Mouse (Mus musculus) testis, postnatal 10 days (tissue): ENCODE data around the gene Slc25a5.

Experiments used
- DNase-seq: peaks from one replicate; pipeline ENCODE4 v3.0.0; 2021; ENCODE audit warnings: low spot score

Slc25a5 gene

DNA sequence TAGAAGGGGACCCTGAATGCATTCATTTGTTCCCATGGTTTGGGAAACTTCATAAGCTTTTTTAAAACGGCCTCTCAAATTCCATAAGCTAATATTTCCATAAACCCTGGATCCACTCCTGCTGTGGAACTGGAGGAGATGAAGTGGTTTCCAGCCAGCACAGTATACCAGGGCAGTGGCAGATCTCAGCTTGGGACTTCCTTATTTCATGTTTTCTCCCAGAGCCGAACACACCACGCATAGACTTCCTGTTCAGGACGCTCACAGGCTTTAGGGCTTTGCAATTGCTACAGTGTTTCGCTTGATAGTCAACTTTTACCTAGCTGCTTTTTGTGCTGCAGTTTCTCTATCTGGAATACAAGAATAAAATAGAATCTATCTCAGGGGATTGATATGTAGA, 7.7 kb downstream of the Slc25a5 start:
- DNase-seq: no peak

GRCm38 (mm10) chrX:36804196-36804595, 8.7 kb downstream of the Slc25a5 start:
- no peak for DNase-seq

DNA sequence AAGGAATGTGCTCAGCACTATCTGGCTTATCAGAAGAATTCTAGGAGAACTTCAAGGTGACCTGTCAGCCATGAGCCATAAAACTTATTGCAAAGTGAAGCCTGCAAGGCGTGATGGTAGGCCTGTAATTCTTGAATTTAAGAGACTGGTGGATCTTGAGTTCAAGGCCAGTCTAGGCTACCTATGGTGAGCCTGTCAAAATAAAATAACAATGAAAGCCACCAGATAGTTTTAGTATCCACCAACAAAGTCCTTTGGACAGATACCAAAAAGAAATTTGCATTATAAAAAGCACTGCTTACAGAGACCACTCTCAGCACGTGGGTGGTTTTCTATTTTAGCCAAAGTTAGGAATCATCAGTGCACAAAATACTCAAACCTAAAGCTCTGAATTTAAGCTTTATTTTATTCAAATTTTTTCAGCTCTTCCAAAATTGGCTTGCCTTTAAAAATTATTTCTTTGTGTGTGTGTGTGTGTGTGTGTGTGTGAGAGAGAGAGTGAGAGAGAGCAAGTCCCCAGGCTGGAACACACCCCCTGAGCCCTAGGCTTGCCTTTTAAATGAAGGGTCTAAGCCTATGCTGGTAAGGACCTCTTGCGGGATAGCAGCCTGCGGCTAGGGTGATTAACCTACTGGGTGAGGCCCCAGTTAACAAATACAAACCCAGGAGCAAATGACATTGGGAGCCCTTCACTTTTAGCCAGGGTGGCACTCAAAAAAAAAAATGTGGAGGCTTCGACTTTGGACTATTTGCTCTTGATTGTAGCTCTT, 10.2 kb downstream of the Slc25a5 start:
- DNase-seq: no peak

- DNase-seq: peak; percentile 86
Measured at GRCm38 (mm10) chrX:36807360-36808317, 12.2 kb downstream of the Slc25a5 start.

DNA sequence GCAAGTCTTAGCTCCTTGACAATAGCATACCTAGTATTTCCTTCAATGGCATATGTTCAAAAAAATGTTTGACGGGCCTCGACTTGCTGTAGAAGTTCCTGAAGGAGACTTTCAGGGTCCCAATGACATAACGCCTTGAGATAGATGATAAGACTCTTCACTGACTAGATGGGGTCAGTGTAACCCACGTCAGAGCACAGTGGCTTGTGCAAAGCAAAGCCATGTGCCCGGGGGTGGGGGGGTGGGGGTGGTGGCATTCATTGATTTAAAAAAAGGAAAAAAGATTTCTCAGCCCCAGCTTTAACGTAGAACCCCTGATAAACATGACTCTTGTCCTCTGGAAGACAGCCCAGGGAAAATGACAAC, 12.8 kb downstream of the Slc25a5 start:
- DNase-seq: no peak

DNA sequence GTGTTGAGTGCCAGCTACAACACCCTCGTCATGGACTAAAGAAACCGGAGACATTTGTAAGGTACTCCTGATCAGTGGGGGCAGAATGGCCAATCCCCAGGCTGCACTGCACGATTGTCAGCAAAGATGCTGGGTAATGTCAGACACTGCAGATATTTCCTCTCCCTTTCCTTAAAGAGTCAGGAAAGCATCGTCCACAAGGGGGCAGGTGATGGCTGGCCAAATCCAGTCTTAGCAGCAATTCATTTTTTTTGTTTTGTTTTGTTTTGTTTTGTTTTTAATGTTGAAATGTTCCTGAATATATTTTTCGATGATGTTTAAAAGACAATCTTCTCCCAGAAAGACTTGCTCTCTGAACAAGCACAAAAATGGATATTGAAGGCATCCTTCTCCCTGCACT, 15.9 kb downstream of the Slc25a5 start:
- peak; percentile 57 for DNase-seq

DNA sequence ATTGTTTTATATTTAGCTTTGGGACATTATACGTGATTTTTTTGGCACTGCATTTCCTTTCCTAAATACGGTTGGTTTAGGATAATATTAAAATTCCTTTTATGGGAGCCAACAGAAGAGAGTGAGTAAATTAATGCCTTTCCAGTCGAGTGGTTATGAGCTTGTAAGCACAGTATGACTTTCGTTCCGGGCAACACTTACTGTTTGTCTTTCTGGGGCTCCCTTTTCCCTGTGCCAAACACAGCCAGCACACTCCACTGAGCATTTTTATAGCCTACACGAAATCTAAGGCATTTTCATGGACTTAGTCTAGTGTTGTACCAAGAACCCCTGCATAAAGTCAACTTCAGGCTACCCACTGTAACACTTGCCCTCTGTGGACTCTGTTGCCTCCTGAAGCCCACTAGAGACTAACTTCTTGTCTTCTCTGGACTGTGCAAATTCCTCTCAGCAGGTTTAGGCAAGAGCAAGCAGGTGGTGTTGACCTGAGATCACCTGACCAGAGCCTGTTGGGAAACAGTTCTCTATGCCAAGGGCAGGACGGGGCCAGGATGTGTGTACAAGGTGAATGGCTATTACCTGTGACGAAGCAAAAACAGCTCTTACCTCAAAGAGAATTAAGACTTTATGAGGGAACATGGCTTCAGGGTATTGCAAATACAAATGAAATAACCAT, 18.8 kb downstream of the Slc25a5 start:
- DNase-seq: no peak

- no peak for DNase-seq
Measured at GRCm38 (mm10) chrX:36815022-36815421, 19.6 kb downstream of the Slc25a5 start.

GRCm38 (mm10) chrX:36815439-36815838, 20.0 kb downstream of the Slc25a5 start:
- no peak for DNase-seq

GRCm38 (mm10) chrX:36816368-36816899, 21.0 kb downstream of the Slc25a5 start:
- no peak for DNase-seq

DNA sequence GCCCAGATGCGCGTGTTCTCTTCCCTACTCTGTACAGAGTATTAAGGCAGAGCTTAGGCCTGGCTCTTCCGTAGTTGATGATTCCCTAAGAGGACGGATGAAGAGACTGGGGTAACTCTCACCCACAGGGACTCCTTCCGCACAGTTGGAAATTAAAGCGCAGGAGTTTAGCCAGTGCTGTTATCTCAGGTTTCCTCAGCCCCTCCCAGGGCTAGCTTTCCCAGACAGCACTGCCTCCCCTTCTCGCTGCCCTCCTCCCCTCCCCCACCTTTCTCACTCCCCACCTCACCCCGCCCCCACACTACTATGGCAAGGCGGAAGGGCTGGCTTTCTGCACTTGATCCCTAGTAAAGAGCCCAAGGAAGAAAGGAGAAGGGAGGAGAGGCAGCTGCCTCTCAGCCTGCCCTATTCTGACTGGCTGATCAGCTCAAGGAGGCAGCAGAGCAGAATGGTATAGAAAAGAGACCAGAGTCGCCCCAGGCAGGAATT, 21.5 kb downstream of the Slc25a5 start:
- DNase-seq: peak; percentile 48

- DNase-seq: no peak
Measured at GRCm38 (mm10) chrX:36819575-36819974, 24.1 kb downstream of the Slc25a5 start.

- peak; percentile 48 for DNase-seq
Measured at GRCm38 (mm10) chrX:36820201-36820600, 24.8 kb downstream of the Slc25a5 start.

- no peak for DNase-seq
Measured at GRCm38 (mm10) chrX:36823932-36824711, 28.7 kb downstream of the Slc25a5 start.

- DNase-seq: no peak
Measured at GRCm38 (mm10) chrX:36825032-36825431, 29.6 kb downstream of the Slc25a5 start.

GRCm38 (mm10) chrX:36826873-36827272, 31.4 kb downstream of the Slc25a5 start:
- DNase-seq: no peak

- DNase-seq: peak; percentile 58
Measured at GRCm38 (mm10) chrX:36830271-36830670, 34.8 kb downstream of the Slc25a5 start.

GRCm38 (mm10) chrX:36831632-36832031, 36.2 kb downstream of the Slc25a5 start:
- no peak for DNase-seq

DNA sequence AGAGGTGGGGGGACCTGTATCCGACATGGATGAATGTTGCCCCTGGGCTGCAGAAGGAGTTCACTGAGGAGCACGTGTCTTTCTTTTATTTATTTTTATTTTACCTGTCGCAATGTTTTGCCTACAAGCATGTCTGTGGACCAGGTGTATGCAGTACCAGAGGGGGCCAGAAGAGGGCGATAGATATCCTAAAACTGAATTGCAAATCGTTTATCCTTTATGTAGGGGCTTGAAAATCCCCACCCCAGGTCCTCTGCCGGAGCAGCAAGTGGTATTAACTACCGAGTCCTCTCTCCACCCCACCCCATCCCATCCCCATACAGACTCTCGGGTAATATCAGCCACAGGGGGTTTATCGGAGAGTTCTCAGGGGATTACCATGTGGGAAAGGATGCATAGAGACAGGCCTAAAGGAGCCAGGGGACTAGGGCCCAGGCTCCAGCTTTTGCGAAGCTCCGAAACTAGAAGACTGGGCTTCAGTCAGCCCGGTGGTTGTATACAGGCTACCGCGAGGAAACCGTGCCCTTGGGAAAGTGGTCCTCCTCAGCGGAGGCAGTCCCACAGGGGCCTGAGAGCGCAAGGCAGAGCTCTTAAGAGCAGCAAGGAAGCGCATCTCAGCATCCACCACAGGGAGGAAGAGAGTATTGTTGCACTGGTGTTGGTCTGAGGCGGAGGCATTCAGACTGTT, 38.1 kb downstream of the Slc25a5 start:
- peak; percentile 81 for DNase-seq

GRCm38 (mm10) chrX:36837069-36837676, 41.7 kb downstream of the Slc25a5 start:
- no peak for DNase-seq
